Mouse (Mus musculus): ENCODE measurements around the gene Ankrd34a.

The Ankrd34a gene

DNA sequence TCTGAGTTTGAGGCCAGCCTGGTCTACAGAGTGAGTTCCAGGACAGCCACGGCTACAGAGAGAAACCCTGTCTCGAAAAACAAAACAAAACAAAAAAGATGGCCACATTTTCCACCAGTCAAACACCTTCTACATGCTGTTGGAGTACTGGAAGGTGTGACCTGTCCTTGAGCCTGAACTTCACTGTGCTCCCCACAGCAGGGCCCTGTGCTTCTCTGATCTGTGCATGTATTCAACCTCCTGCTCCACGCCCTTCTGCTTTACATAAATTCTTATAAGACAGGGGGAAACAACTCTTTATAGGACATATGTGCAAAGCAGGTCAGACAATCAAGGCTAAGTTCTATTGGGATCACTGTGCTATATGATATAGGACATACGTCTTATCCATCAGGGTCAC is 26.8 kb downstream of the Ankrd34a start:
- DNase-seq = no peak

DNA sequence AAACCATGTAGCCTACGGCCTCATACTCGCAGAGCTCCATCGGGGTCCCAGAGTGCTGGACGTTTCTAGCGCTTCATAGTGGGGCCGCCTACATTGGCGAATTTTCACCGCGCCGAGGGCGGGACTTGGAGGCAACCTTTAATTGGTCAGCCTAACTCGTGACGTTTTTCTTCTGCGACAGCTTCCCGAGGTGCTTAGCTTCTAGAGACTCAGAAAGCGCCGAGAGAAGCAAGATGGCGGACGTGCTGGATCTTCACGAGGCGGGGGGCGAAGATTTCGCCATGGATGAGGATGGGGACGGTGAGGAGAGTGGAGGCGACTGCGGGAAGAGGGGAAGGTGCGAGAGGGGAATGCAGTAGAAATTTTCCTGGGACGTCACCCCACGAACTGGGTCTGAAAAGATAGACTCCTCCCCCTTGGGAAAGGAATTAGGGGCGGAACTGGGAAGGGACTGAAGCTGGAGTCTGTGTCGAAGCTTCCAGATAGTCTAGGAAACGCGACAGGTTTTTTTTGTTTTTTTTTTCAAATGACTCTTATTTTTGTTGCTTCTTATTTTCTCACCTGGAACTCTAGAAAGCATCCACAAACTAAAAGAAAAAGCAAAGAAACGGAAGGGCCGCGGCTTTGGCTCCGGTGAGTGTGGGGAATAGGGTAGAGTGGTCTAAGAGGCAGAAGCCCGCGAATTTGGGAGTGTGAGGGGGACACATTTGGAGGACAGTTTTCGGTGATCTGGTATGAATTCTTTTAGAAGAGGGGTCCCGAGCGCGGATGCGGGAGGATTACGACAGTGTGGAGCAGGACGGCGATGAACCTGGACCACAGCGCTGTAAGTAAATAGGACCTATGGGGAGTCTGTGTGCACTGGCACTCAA is 33.5 kb downstream of the Ankrd34a start, which contains the start of gene Rbm8a:
Gene Rbm8a (plus strand): TSS at position 205 of the 872 bp plus-strand sequence.
- DNase-seq = peak; percentile 96 to 97

DNA sequence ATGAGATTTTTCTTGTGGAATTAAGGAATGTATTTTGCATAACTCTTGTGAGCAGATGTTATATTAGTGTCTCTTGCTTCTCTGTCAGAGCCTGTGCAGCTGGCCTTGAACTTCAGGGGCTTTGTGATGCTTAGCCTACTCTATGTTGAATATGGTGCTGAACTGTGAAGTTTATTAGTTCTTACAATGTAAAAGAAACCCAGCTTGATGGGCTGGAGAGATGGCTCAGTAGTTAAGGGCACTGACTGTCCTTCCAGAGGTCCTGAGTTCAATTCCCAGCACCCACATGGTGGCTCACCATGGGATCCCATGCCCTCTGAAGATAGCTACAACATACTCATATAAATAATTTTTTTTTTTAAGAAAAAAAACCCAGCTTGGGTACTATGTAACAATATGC is 35.6 kb downstream of the Ankrd34a start:
- DNase-seq = no peak

DNA sequence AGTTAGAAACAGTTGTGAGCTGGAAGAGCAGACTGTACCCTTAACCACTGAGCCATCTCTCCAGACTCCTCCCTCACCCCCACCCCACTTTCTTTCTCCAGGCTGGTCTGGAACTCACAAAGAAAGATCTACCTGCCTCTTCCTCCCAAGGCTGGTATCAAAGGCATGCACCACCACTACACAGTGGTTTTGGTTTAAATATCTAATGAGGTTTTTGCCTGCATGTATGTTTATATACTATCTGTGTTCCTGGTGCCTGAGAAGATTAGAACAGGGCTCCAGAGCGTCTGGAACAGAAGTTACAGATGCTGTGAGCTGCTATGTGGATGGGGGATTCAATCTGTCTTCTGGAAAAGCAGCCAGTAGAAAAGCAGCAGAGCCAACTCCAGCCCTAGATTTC is 37.6 kb downstream of the Ankrd34a start:
- no peak for DNase-seq

DNA sequence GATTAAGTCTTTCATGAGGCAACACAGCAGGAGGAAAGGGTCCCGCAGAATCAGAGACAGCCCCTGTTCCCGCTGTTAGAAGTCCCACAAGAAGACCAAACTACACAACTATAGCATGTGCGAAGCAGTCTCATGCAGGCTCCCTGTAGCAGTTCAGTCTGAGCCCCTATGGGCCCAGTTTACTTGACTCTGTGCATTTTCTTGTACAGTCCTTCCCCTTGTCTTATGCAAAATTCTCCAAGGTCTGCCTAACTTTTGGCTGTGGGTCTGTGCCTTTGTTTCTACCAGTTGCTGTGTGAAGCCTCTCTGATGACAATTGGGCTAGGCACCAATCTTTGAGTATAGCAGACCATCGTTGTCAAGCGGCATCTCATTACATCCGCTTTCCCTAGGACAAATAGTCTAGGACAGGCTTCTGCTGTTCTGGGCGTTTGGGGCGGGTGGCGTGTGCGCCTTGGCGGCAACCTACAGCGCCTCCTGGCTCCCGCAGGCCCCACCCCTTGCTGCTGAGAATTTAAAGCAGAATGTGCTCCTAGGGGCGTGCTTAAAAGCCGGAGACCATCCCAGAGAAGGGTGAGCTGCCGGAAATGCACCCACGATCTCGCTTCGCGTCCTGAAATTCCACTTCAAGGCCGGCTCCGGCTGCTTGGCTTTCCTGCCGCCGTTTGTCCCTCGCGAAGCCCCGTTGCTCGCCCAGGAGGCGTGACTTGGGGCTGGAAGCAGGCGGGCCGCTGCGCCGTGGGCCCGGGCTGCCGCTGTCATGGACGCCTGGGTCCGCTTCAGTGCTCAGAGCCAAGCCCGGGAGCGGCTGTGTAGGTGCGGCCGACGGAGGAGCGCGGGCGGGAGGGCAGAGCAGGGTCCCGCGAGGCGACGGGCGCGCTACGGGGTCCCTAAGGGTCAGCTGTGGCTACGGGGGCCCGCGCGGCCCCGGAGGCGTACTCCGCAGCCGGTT is 38.8 kb downstream of the Ankrd34a start, which contains the start of the genes Pex11b and Gm42957:
Gene Pex11b (plus strand): TSS at position 449 of the 952 bp plus-strand sequence.
Gene Gm42957 (plus strand): TSS at position 547 of the 952 bp plus-strand sequence.
- peak; percentile 94 to 96 for DNase-seq

DNA sequence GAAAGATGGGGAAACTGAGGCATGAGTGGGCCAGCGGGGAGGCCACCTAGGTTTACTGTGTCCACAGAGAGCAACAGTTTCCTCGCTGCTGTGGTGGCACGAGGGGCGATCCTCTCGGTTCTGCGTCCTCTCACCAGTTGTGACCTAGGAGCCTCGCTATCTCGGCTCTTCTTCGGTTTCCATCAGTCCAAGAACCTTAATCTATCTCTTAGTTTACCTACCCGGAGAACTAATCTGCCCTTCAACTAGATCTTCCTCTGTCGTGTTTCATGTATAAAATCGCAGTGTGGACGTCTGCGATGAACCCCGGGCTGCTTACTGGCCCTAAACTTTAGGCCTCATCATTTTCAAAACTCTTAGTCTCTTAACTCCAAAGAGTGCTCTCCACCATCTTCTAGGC is 39.5 kb downstream of the Ankrd34a start:
- no peak for DNase-seq

DNA sequence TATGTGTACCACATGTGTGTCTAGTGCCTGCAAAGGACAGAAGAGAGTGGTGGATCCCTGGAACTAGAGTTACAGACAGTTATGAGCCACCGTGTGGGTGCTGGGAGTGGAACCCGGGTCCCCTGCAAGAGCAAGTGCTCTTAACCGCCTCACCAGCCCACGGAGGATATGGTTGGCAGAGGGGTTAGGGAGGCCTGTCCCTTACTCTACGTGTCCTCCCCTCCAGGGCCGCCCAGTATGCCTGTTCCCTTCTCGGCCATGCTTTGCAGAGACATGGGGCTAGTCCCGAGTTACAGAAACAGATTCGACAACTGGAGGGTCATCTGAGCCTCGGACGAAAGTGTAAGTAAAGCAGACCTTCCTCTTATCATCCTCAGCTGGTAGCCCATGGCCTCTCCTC is 40.0 kb downstream of the Ankrd34a start:
- peak in 1 of 2 experiments; percentile 12 for DNase-seq

DNA sequence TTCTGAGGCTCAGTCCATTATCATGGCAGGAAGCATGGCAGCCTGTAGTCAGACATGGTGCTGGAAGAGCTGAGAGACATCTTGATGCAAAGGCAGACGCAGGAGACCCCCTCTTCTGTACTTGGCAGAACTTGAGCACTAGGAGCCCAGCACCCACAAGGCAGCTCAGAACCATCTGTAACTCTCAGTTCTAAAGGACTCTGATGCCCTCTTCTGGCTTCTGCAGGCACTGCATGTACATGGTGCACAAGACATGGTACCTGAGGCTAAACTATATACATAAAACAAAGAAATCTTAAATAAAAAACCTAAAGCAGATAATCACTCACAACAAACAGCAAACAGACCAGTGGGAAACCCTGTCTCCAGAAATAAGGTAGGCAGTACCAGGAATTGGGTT is 42.8 kb downstream of the Ankrd34a start:
- peak; percentile 76 to 78 for DNase-seq

DNA sequence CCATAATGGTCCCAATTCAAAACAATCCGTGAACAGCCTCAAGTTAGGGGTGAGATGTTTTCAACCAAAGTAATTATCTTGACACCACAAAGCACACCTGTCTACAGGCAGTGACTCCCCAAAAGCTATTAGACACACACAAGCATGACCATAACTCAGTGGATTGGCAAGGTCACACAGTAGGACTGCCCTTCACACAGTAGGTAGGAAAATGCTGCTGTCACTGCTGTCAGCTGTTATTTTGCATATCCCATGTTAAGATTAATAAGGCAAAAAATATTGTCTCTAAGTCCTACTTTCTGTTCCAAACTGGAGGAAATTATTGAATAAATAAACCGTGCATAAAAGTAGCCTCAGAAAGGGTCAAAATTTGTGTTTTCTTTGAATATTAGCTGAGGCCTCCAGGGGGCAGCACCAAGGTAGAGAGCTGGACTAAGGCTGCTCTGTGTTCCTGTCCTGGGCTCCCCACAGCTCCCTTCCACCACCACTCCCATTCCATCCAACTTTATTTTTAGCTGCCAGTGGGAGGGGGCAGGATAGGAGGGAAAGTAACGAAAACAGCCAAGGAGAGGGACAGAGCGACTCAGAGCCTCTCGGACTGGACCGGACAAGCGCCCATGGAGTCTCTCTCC is 48.7 kb downstream of the Ankrd34a start, which contains the start of gene Itga10:
Gene Itga10 (plus strand): TSS at position 567 of the 632 bp plus-strand sequence.
- peak; percentile 72 to 80 for DNase-seq

DNA sequence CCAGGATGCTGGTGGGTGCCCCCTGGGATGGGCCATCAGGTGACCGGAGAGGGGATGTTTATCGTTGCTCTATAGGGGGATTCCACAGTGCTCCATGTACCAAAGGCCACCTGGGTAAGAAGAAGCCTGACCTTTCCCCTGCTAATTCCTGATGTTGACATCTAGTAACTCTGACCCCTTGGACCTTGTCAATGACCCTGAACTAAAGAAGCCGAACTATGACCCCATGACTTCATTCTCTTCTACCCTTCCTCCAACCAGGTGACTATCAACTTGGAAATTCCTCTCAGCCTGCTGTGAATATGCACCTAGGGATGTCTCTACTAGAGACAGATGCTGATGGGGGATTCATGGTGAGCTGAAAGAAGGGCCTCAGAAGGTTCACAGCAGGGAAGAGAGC is 50.9 kb downstream of the Ankrd34a start:
- no peak for DNase-seq

Data from kidney, postnatal 4 days (tissue).